Mouse (Mus musculus): Measurements from ENCODE around the gene Tgm2. TPM values are rescaled to one million over a fixed set of nuclear protein-coding genes. Genes with fewer than 3 reads are reported as not detected.
A peak's percentile ranks its signal among the peaks of the same experiment; 100 is the strongest.

Gene Tgm2
- polyA plus RNA-seq, 1 experiment from 2014 or later: 109 TPM

DNA sequence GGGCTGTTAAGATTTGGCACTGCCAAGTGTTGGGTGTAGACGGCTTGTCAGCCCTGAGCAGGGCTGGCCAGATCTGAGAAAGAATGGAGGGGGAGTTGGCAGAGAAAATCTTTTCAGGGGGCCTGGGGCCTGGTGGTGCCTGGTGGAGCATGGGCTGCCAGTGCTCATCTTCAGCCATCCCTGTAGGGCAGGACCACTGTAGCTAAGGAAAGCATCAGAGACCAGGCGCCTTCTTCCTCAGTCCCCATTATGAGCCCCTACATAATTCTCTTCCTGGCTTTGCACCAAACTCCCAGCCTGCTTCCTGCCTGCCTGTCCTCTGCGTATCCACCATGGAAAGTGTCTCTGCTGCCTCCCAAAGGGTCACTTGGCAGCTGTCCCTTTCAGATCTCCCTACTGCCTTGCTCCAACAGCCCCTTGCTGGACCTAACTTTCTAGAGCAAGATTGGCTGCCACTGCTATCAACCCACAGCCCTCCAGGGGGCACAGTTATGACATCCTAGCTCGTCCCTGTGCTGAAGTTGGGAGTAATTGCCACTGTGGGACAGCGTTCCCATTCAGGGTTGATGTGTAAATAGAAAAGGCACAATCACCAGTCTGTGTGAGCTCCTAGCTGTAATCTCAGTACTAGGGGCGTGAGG, 39.2 kb downstream of the Tgm2 start:
- ATAC-seq (ENCODE audit: low FRiP score, low TSS enrichment): peak; percentile 75
- Histone ChIP-seq H3K27me3 (ENCODE audit: control insufficient read depth, insufficient read depth, low read length) (no peaks in the 10 kb centered on the region), H3K27ac (replicated peaks) (peak overlapping the region; percentile 56), H3K9me3 (ENCODE audit: control insufficient read depth, low read length) (no peaks in the 10 kb centered on the region), H3K4me3 (ENCODE audit: low read depth, low read length) (no peak overlapping the region), H3K4me1 (replicated peaks; ENCODE audit: control insufficient read depth, insufficient read depth) (0 out of 2 replicates have a peak, but pooled peaks cover 2% of the 10 kb centered on the region), H3K4me2 (replicated peaks; ENCODE audit: low read depth) (no peak overlapping the region), H3K36me3 (ENCODE audit: control insufficient read depth, insufficient read depth, low read length) (no peaks in the 10 kb centered on the region), H3K9ac (ENCODE audit: low read length) (no peak overlapping the region)
- TF ChIP-seq CTCF (IDR thresholded peaks at IDR 0.05; ENCODE audit: low read depth): peak; percentile 93
- TF ChIP-seq EP300 (optimal IDR thresholded peaks at IDR 0.05): no peak
- DNase-seq (ENCODE audit: low spot score): peak; percentile 79
- 21% methylated on average over 6 of the region's 6 CpGs for WGBS

DNA sequence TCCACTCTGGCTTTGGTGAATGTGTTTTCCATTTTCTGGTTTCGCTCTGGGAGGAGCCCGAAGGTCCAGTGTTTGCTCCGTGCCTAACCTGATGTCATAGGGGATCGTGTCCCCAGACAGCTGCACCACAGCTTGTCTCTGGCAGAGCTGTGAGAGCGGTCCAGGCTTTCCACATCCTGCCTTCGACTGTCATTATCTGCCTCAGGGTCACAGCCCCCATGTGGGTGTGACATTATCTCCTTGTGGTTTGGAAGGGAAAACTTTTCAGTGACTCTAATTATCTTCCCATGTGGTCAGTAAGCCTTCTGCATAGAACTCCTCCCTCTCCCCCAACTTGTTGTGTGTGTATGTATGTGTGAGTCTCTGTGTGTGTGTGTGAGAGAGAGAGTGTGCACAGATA, 40.6 kb downstream of the Tgm2 start:
- Histone ChIP-seq H3K27ac (replicated peaks) (no peak overlapping the region), H3K36me3 (ENCODE audit: control insufficient read depth, insufficient read depth, low read length) (no peaks in the 10 kb centered on the region), H3K4me3 (ENCODE audit: low read depth, low read length) (no peak overlapping the region), H3K9ac (ENCODE audit: low read length) (no peak overlapping the region), H3K27me3 (ENCODE audit: control insufficient read depth, insufficient read depth, low read length) (no peaks in the 10 kb centered on the region), H3K4me2 (replicated peaks; ENCODE audit: low read depth) (no peak overlapping the region), H3K4me1 (replicated peaks; ENCODE audit: control insufficient read depth, insufficient read depth) (0 out of 2 replicates have a peak, but pooled peaks cover 2% of the 10 kb centered on the region), H3K9me3 (ENCODE audit: control insufficient read depth, low read length) (no peaks in the 10 kb centered on the region)
- no peak for DNase-seq (ENCODE audit: low spot score)
- no peak for ATAC-seq (ENCODE audit: low FRiP score, low TSS enrichment)
- 75% methylated on average over 6 of the region's 6 CpGs for WGBS
- TF ChIP-seq CTCF (IDR thresholded peaks at IDR 0.05; ENCODE audit: low read depth): no peak
- no peak for TF ChIP-seq EP300 (optimal IDR thresholded peaks at IDR 0.05)

GRCm38 (mm10) chr2:158104966-158105365, 41.3 kb downstream of the Tgm2 start:
- no peak for TF ChIP-seq CTCF (IDR thresholded peaks at IDR 0.05; ENCODE audit: low read depth)
- TF ChIP-seq EP300 (optimal IDR thresholded peaks at IDR 0.05): no peak
- Histone ChIP-seq H3K4me2 (replicated peaks; ENCODE audit: low read depth) (no peak overlapping the region), H3K4me3 (ENCODE audit: low read depth, low read length) (no peak overlapping the region), H3K36me3 (ENCODE audit: control insufficient read depth, insufficient read depth, low read length) (no peaks in the 10 kb centered on the region), H3K4me1 (replicated peaks; ENCODE audit: control insufficient read depth, insufficient read depth) (0 out of 2 replicates have a peak, but pooled peaks cover 2% of the 10 kb centered on the region), H3K27ac (replicated peaks) (no peak overlapping the region), H3K27me3 (ENCODE audit: control insufficient read depth, insufficient read depth, low read length) (no peaks in the 10 kb centered on the region), H3K9me3 (ENCODE audit: control insufficient read depth, low read length) (no peaks in the 10 kb centered on the region), H3K9ac (ENCODE audit: low read length) (no peak overlapping the region)
- DNase-seq (ENCODE audit: low spot score): no peak
- WGBS: 79% methylated on average over 6 of the region's 6 CpGs
- no peak for ATAC-seq (ENCODE audit: low FRiP score, low TSS enrichment)

GRCm38 (mm10) chr2:158101768-158102167, 44.5 kb downstream of the Tgm2 start:
- Histone ChIP-seq H3K9ac (ENCODE audit: low read length) (no peak overlapping the region), H3K36me3 (ENCODE audit: control insufficient read depth, insufficient read depth, low read length) (no peaks in the 10 kb centered on the region), H3K4me3 (ENCODE audit: low read depth, low read length) (no peak overlapping the region), H3K4me1 (replicated peaks; ENCODE audit: control insufficient read depth, insufficient read depth) (no peaks in the 10 kb centered on the region), H3K4me2 (replicated peaks; ENCODE audit: low read depth) (no peak overlapping the region), H3K27ac (replicated peaks) (no peak overlapping the region), H3K9me3 (ENCODE audit: control insufficient read depth, low read length) (no peaks in the 10 kb centered on the region), H3K27me3 (ENCODE audit: control insufficient read depth, insufficient read depth, low read length) (no peaks in the 10 kb centered on the region)
- TF ChIP-seq EP300 (optimal IDR thresholded peaks at IDR 0.05): no peak
- no peak for TF ChIP-seq CTCF (IDR thresholded peaks at IDR 0.05; ENCODE audit: low read depth)
- 68% methylated on average over 5 of the region's 5 CpGs for WGBS
- DNase-seq (ENCODE audit: low spot score) (no peak), ATAC-seq (ENCODE audit: low FRiP score, low TSS enrichment) (no peak)

DNA sequence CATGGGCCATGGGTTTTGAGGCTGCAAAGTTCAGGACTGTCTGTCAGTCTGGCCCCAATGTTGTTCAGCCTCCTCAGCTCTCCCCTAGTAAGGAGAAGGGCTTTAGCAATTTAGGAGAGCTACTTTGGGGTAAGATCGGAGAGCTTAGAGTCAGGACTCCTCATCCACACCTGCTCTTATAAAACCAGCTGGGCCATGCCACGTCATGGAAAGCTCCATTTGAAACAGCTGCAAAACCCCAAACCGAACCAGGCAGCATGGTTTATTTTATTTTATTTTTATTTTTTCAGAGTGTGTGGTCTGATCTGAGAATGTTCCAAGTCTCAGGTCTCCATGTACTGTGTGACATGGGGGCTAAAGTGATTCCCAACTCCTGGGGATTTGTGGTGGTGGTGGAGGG, 46.7 kb downstream of the Tgm2 start:
- Histone ChIP-seq H3K4me1 (replicated peaks; ENCODE audit: control insufficient read depth, insufficient read depth) (no peaks in the 10 kb centered on the region), H3K27ac (replicated peaks) (no peak overlapping the region), H3K9ac (ENCODE audit: low read length) (no peak overlapping the region), H3K4me2 (replicated peaks; ENCODE audit: low read depth) (no peak overlapping the region), H3K9me3 (ENCODE audit: control insufficient read depth, low read length) (no peaks in the 10 kb centered on the region), H3K36me3 (ENCODE audit: control insufficient read depth, insufficient read depth, low read length) (no peaks in the 10 kb centered on the region), H3K4me3 (ENCODE audit: low read depth, low read length) (no peak overlapping the region), H3K27me3 (ENCODE audit: control insufficient read depth, insufficient read depth, low read length) (no peaks in the 10 kb centered on the region)
- ATAC-seq (ENCODE audit: low FRiP score, low TSS enrichment) (no peak), DNase-seq (ENCODE audit: low spot score) (no peak)
- TF ChIP-seq EP300 (optimal IDR thresholded peaks at IDR 0.05) (no peak), CTCF (IDR thresholded peaks at IDR 0.05; ENCODE audit: low read depth) (no peak)
- WGBS: 68% methylated on average over 3 of the region's 3 CpGs

DNA sequence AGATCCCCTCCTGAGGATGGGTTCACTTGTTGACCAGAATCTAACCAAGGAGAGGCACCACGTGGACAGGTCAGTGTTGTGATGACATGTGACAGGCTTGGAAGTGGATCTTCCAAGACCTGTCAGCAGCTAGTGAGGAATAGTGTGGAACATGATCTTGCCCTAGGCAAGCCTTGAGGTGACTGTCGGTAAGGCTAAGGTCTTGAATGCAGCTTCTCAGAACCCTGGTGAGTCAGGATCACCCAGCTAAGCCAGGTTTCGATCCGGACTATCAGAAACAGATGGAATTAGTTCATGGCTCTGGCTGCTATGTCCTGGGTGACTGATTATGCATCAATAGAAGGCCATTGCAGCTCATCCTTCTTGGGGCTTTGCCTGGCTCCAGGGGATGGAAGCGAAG, 47.5 kb downstream of the Tgm2 start:
- H3K4me1 ChIP-seq (replicated peaks; ENCODE audit: control insufficient read depth, insufficient read depth): peaks cover 4% of the 10 kb centered on the region; the same call in 1 of the 2 replicates
- no peak overlapping the region for H3K9ac ChIP-seq (ENCODE audit: low read length)
- TF ChIP-seq CTCF (IDR thresholded peaks at IDR 0.05; ENCODE audit: low read depth) (no peak), EP300 (optimal IDR thresholded peaks at IDR 0.05) (no peak)
- H3K27ac ChIP-seq (replicated peaks): no peak overlapping the region
- ATAC-seq (ENCODE audit: low FRiP score, low TSS enrichment) (no peak), DNase-seq (ENCODE audit: low spot score) (no peak)
- H3K4me3 ChIP-seq (ENCODE audit: low read depth, low read length): no peak overlapping the region
- no peak overlapping the region for H3K4me2 ChIP-seq (replicated peaks; ENCODE audit: low read depth)
- no peaks in the 10 kb centered on the region for H3K9me3 ChIP-seq (ENCODE audit: control insufficient read depth, low read length)
- H3K36me3 ChIP-seq (ENCODE audit: control insufficient read depth, insufficient read depth, low read length): no peaks in the 10 kb centered on the region
- 78% methylated on average over 5 of the region's 5 CpGs for WGBS
- H3K27me3 ChIP-seq (ENCODE audit: control insufficient read depth, insufficient read depth, low read length): no peaks in the 10 kb centered on the region
